29 mouse cellular contexts compared by ENCODE assay signal in the genomic region with DNA sequence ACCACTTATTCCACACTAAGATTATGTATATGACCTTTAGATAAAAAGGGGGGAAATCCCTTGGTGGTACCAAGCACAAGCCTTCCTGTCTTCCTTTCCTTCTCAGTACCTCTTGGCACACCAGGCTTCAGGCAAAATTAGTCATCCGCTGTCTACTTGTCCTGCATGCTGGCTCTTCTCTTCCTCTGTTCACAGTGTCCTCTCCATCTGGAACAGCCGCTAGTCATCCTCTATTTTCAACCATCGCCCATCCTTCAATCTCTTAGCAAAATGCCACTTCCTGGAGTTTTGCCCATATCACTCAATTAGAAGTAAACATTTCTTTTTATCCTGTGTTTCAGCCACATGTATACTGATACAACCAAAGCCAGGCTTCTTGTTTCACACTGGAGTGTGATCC. TPM values are rescaled to one million over a fixed set of nuclear protein-coding genes. Genes with fewer than 3 reads are reported as not detected.
DNase-seq lines count a peak whose midpoint lies in the region; ATAC-seq and TF ChIP-seq lines count a peak whose summit lies in the region.
"Had no signal": no experiment of that assay in that cellular context is flagged by ENCODE, and none has a peak within 500 bp of the region (broad histone marks: within the 10 kb centered on the region; RNA-seq: fewer than 3 reads in every experiment).

No protein-coding gene starts in this region.

- no peaks in the 10 kb centered on the region for H3K9me3 ChIP-seq in kidney, embryonic 14.5 days (ENCODE audit: control insufficient read depth, low read length)
- H3K9me3 ChIP-seq: hindbrain, embryonic 10.5 days; hindbrain, embryonic 15.5 days; kidney, embryonic 15.5 days; liver, embryonic 15.5 days; midbrain, embryonic 13.5 days; neural tube, embryonic 13.5 days had no signal

- no peaks in the 10 kb centered on the region for H3K27me3 ChIP-seq in kidney, embryonic 14.5 days (ENCODE audit: control insufficient read depth, insufficient read depth, low read length)
- H3K27me3 ChIP-seq: hindbrain, embryonic 15.5 days; kidney, embryonic 15.5 days; liver, embryonic 15.5 days; midbrain, embryonic 13.5 days; neural tube, embryonic 13.5 days had no signal

- H3K36me3 ChIP-seq in kidney, embryonic 14.5 days (ENCODE audit: control insufficient read depth, insufficient read depth, low read length) = no peaks in the 10 kb centered on the region
- H3K36me3 ChIP-seq: kidney, embryonic 15.5 days had no signal

- peak; percentile 81 for ATAC-seq in frontal cortex, adult (ENCODE audit: low TSS enrichment)
- ATAC-seq in inflammation-experienced regulatory T-cells, adult 6 months = peak; percentile 68
- no peak for ATAC-seq in kidney, embryonic 14.5 days (ENCODE audit: low FRiP score, low TSS enrichment)
- ATAC-seq: forebrain, embryonic 16.5 days; midbrain, embryonic 13.5 days had no signal

- H3K9ac ChIP-seq in kidney, embryonic 14.5 days (ENCODE audit: low read depth, low read length) = no peak overlapping the region
- H3K9ac ChIP-seq: hindbrain, embryonic 15.5 days; kidney, embryonic 15.5 days; liver, embryonic 15.5 days; midbrain, embryonic 13.5 days; neural tube, embryonic 13.5 days had no signal

- no peak for TF ChIP-seq CTCF in left cerebral cortex, adult 2 months (IDR thresholded peaks at IDR 0.05)

- no peak overlapping the region for H3K4me2 ChIP-seq in kidney, embryonic 14.5 days (replicated peaks; ENCODE audit: low read depth, low read length)
- H3K4me2 ChIP-seq: hindbrain, embryonic 15.5 days; kidney, embryonic 15.5 days; liver, embryonic 15.5 days; midbrain, embryonic 13.5 days; neural tube, embryonic 13.5 days had no signal

- H3K4me3 ChIP-seq in left cerebral cortex, adult 2 months = no peak overlapping the region
- H3K4me3 ChIP-seq in kidney, embryonic 14.5 days (ENCODE audit: low read length) = no peak overlapping the region
- H3K4me3 ChIP-seq: erythroblast, embryonic 14.5 days; hindbrain, embryonic 10.5 days; hindbrain, embryonic 15.5 days; kidney, embryonic 15.5 days; liver, embryonic 15.5 days; midbrain, embryonic 13.5 days; neural tube, embryonic 13.5 days had no signal

- H3K27ac ChIP-seq in left cerebral cortex, adult 2 months = peak overlapping the region; percentile 38; the same call in 1 of the 2 replicates
- no peak overlapping the region for H3K27ac ChIP-seq in kidney, embryonic 14.5 days (ENCODE audit: low read depth, low read length)
- H3K27ac ChIP-seq: hindbrain, embryonic 10.5 days; hindbrain, embryonic 15.5 days; liver, embryonic 15.5 days; midbrain, embryonic 13.5 days; neural tube, embryonic 13.5 days; stomach, postnatal 0 days had no signal

- WGBS in kidney, embryonic 14.5 days = 88% methylated on average over 3 of the region's 3 CpGs

- H3K4me1 ChIP-seq in kidney, embryonic 14.5 days (ENCODE audit: control insufficient read depth, insufficient read depth, low read length) = no peaks in the 10 kb centered on the region

- no peak for DNase-seq in frontal cortex, postnatal 14 days (ENCODE audit: low spot score in 2 of 2)
- no peak for DNase-seq in left cerebral cortex, adult 2 months (ENCODE audit: extremely low spot score in 1 of 2, low spot score in 2 of 2)
- no peak for DNase-seq in left cerebral cortex, postnatal 36 days (ENCODE audit: low spot score in 2 of 2)
- DNase-seq in right cerebral cortex, adult 2 months (ENCODE audit: low spot score in 2 of 2) = peak; percentile 35 to 43
- no peak for DNase-seq in right cerebral cortex, postnatal 4 days
- DNase-seq: adrenal gland, adult 8-10 months; cerebellum, adult 11-12 months; cerebellum, postnatal 10 days; gastrocnemius, postnatal 10 days; heart, postnatal 14 days; kidney, postnatal 36 days; liver; lung, postnatal 4 days; right cerebral cortex, postnatal 14 days; spleen, adult 18-20 months; thymus, adult 18-20 months; thymus, postnatal 25 days had no signal

- intact Hi-C loops in left cerebral cortex, adult 2 months (cut with DNase I) = no loop called here
- intact Hi-C loops in left cerebral cortex, postnatal 36 days (cut with DNase I) = no loop called here

RNA-seq across cellular contexts. Expression of gene Synj1, which starts 13.3 kb away (rescaled TPM):
- 100 to 1,000 TPM; 339 TPM for total RNA-seq in left cerebral cortex, adult 2 months (2021)
- total RNA-seq in left cerebral cortex, postnatal 36 days (2021) = 100 to 1,000 TPM; 344 to 352 TPM
- 10 to 100 TPM; 31.5 to 33.9 (median 33.2) TPM for polyA plus RNA-seq in inflammation-experienced regulatory T-cells, adult 6 months (2017; shearing (Covaris generic))
- polyA plus RNA-seq in kidney, embryonic 14.5 days (2014; fragmentation: Nextera tagmentation; extraction: Ambion mirVana) = 10.8 and 15.5 TPM in 2 replicates

RNA-seq across cellular contexts. Expression of gene Paxbp1, which starts 46.5 kb away (rescaled TPM):
- total RNA-seq in left cerebral cortex, adult 2 months (2021) = 10 to 100 TPM; 66.1 to 76.5 TPM
- 10 to 100 TPM; 39.7 to 74.0 TPM for total RNA-seq in left cerebral cortex, postnatal 36 days (2021)
- 100 to 1,000 TPM in 2 of 3 experiments, 10 to 100 TPM in 1; 70.7 to 130 (median 118) TPM for polyA plus RNA-seq in inflammation-experienced regulatory T-cells, adult 6 months (2017; shearing (Covaris generic))
- 46.9 and 75.6 TPM in 2 replicates for polyA plus RNA-seq in kidney, embryonic 14.5 days (2014; fragmentation: Nextera tagmentation; extraction: Ambion mirVana)

Comparison
In these comparisons a context has a peak if more than half of its experiments do, and no peak if none do; other contexts are left out.
1. DNase-seq: peak in right cerebral cortex, adult 2 months (2 of 2); none in frontal cortex, postnatal 14 days (0 of 2), left cerebral cortex, adult 2 months (0 of 2), left cerebral cortex, postnatal 36 days (0 of 2) and right cerebral cortex, postnatal 4 days (single experiment).